Mouse (Mus musculus): ENCODE results near the gene Bbs9.
A peak's percentile ranks its signal among the peaks of the same experiment; 100 is the strongest.

Gene Bbs9

DNA sequence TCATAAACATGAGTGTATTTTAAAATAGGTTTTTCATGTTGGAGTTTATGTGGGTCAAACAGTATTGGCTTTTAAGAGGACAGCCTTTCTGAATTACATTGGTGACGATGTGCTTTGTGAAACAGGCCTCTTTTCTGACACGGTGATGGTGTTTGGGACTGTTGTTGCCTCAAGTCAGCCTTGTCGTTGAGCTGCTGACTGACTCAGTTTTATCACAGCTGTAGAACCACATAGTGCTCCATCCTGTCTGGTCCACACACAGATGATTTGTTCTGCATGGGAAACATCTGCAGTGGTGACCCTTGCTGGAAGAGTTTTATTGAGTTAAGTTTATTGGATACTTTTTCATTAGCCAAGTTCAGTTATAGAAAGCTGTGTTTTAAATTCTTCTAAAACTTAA is 283.0 kb downstream of the Bbs9 start:
- no peak for DNase-seq

DNA sequence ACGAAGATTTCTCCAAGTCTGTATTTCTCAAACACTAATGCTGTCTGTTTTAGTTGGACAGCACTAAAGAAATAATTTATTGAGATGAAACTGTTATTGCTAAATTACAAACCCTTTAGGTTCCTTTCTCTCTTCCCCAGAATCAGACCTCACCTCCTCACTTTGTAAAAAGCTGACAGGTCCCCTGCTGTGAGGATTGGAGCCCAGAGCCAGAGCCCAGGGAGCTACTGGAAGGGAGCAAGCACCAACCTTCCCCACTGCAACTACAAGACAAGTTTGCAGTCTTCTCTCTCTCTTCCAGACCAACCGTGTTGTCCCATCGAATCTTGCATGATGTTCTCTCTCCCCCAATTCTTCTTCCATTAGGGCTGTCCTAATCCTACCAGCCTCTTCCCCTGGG is 283.7 kb downstream of the Bbs9 start:
- no peak for DNase-seq

DNA sequence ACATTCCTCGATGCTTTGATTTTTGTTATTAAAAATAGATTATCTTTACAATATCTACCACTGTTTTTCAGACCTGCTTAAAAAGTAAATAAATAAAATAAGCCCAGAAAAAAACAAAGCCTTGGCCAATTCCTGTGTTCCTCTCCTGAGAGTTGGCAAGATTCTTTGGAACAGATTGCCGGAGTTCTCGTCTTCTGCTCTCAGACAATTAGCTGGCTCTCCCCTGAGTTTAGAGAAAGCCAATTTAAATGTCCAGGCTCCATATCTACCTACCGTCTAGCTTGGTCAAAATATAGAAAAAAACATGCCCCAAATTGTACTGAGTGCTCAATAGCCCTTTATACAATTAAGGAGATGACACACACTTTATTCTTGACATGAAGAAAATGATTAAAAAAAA is 284.9 kb downstream of the Bbs9 start:
- DNase-seq = no peak

DNA sequence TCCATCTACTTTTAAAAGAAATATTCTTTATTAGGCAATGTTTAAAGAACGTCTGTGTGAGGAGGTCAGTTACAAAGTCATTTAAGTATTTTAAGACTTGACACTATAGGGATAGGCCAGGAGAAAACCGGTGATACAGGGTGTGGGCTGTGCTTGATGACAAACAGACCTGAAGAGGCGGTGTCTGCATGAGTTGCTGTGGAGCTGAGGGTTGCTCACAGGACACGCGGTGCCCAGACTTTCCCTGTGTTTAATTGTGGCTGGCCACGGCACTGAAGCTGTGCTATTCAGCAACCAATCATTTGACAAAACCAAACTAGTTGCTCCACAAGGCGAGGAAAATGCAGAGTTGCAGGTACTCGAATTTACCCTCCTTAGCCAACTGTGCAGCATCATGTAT is 286.0 kb downstream of the Bbs9 start:
- DNase-seq = no peak

DNA sequence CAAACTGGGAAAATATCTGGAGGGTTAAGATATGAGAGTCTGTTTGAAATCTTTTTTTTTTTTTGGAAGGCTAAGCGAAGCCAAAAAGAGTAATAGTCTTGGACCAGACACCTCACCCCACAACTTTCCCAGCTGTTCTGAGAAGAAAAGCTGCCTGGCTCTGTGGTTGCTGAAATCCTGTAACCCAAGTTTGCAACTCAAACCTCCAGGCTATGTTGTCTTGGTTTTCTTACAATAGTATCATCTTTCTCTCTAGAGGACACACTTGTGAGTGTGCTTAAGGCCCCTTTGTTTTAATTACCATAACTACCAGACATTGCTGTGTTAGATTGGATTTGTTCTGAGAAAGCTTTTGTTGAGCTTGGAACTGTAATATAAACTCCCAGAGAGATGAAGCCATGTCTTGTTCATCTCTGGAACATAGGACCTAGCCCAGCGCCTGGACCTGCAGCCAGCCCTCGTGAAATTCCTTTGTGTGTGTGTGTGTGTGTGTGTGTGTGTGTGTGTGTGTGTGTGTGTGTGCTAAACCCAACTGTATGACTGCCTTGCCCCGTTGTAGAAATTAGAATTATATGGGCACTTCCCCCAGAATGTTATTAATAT is 290.2 kb downstream of the Bbs9 start:
- no peak for DNase-seq

DNA sequence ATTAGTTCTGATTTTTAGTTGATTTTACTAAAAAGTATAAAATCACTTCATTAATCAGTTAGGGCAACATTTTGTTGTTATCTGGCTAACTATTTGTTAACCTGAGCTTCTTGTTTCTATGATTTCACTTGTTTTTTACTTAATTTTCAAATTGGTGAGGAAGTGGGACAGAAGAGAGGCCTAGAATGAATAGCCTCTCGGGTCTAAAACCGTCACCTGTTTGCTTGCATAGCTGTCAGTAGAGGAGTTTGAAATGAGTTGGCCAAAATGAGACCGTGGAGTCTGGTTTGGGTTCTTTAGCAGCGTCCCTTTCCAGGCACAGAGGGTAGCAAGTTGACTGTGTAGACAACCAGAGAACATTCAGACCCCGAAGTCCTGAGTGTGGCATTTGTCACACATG is 291.6 kb downstream of the Bbs9 start:
- DNase-seq = no peak

DNA sequence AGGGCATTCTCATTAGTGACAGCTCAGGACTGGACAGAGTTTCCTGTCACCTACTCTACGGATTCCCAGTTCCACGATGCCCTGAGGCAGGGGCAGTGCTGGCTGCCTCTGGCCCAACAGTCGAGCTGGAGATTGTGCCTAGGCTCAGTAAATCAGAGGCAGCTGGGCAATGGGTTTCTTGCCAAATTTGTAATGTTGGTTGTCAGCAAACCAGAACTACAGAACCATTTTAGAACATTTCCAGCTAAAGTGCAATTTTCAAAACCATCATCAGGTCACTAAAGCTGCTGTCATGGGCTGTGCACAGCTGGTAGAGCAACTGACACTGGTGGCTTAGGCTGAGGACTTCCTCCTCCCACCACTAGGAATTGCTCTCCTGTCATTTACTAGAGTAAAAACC is 292.3 kb downstream of the Bbs9 start:
- DNase-seq = no peak

DNA sequence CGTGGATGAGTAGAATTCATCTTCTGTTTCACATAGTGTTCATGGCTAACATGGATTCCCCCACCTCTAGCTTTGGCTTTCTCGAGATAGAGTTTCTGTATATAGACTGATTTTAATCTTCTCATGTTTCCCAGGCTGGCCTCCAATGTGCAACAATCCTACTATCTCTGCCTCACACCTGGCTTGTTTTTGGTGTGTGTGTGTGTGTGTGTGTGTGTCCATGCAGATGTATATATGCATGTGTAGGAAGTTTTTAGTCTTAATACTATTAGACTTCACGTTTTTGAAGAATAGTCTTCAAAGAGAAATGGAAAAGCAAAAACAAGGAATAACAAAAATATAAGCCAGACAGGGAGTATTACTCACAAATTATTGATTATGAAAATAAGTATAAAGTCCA is 296.3 kb downstream of the Bbs9 start:
- DNase-seq = no peak

DNA sequence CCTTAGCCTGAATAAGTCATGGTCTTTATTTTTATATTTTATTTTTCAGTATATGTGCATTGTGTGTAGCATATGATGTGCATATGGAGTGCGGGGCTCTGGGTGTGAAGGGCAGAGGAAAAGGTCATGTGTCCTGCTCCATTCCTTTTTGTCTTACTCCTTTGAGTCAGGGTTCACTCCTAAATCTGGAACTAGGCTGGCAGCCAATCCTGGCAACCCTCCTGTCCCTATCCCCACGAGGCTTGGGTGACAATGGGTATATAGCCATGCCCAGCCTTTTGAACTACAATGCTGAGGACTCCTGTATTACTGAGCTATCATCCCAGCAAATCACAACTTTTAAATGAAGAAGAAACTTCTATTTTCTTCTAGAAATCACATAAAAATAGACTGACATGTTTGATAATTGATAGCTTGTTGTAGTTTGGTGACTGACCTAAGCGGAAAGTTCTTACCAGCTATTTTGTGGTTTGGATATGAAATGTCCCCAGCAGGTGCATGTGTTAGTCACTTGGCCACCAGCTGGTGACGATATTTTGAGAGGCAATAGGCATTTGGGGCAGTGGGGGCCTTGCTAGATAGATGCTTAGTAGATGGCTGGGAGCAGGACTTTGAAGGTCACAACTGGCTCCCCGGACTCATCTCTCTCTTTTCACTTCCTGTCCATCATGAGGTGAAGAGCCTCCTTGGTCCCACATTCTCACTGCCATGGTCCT is 300.9 kb downstream of the Bbs9 start:
- no peak for DNase-seq

DNA sequence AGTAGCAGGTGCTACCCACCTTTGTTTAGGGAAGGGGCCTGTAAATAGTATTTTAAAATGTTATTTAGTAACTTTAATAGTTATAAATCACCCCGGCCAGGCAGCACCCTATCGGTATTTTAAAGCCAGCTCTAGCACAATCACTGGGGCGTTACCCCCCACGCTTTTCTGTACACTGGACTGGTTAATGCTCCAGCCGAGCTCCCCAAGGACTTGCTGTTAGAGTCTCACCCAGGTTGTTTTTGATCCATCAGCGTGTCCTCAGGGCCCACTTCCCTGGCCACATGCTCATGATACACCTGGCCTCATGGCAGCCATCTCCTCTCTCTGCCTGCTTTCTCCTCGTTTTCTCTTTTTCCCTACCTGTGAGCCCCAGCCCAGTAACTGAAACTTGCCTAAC is 301.9 kb downstream of the Bbs9 start:
- no peak for DNase-seq

DNA sequence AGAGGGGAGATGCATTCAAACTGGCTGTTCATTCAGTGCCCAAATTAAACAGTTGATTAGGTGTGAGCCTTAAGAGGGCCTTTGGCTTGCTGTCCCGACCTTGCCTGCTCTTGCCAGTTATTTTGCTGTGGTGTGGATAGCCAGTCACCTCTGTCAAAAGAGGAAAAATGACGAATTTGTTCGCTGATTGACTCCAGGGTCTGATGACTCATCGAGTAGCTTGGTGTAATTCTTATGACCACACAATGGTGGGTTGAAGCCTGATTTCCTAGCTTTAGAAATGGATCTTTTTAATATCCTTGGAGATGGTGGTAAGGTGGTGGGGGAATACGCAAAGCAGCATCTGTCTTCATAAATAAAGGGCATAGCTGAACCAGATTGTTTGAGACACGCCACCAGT is 304.1 kb downstream of the Bbs9 start:
- DNase-seq = no peak

DNA sequence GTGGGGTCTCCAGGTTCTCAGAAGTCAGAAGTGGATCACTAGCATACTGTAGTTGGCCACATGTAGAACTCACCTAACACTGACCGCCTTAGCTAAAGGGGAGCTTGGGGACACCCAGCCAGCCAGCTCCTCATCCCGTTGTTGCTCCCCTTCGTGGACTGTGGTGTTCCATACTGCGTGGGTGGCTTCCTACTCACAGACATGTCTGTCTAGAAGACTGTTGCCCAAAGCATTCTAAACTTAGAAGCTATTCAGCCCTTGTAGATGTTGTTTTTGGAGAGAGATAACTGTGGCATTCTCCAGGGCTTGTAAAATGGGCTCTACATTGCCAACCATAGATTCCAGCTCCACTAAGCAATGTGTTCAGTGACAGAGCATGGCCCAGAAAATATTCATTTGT is 310.5 kb downstream of the Bbs9 start:
- no peak for DNase-seq

DNA sequence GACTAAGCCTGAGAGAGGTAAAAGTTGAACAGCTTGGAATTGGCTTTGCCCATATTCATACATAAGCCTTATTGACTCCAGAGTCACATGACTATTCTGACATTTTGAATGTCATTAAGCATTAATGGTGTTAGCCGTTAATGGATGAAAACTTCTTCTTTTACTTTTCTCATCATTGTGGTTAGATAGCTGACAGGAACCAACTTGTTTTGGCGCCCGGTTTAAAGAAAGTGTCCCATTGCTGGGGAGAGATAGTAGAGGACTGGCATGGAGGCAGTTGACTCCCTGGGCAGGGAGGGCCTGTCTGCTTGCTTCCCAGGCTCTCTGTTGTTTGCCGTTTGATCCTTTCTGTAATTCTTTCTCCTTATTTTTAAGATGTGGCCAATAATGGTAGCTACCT is 312.9 kb downstream of the Bbs9 start:
- no peak for DNase-seq

DNA sequence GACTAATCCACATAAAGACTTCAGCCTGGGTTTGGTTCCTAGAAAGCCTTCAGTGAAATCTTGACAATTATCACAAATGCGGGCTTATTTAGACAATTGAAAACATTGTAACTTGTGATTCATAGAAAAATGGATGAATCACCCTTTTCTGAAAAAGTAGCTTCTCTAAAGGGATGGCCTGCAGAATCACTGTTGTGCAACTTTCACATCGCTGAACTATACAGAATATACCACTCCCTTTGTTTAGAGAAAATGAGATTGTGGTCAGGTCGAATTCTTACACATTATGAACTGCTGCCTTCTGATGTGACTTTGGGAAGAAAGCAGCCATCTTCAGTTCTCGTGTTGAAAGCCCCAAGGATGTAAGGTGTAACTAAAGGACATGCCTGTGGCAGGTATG is 313.3 kb downstream of the Bbs9 start:
- no peak for DNase-seq

DNA sequence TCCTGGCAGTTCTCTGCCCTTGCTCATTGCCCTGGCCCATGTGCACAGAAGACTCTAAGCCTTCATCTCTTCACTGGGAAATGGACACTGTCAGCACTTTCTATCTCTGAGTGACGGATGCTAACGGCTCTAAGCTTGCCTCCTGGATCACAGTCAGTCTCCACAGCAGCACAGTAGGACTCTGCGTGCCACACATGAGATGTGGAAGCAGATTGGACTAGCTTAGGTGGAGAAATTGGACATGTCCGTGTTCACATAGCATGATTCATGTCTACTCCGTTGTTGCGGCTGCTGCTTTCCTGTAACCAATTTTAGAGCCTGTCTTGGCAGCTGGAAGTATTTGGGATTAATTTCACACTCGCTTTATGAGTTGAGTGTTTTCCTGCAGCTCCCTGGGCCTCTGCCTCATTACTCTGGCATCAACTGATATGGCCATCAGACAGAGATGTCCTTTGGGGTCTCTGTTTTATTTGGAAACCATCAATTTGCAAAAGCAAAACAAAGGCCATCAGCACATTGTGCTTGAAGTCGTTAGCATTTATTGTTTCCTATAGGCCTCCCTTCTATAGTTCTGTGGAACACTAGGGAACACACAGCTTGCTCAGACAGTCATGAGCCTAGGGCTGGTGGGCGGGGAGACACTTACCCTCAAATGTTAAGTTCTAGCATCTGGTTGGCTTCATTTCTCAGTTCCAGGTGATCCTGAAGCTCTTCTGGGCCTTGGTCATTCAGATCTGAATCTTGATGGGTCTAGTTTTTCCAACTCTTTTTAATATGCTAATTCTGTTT is 314.1 kb downstream of the Bbs9 start:
- DNase-seq = no peak

DNA sequence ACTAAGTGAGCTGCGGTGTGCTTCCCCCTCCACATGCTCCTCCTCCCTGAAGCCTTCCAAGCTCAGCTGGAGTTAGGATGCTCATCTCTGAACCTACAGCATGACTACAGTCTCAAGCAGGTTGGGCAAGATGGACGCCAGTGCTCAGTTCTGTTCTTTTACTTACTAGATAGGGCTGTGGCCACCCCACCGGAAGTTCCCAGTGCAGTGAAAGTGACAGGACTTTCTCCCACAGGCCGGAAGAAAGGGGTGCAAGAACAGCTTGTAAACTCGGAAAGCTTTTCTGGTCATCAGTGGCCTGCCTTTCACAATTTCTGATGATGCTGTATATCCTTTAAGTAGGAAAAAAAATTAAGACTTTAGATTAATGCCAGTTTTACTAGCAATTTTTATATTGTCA is 315.7 kb downstream of the Bbs9 start:
- no peak for DNase-seq

DNA sequence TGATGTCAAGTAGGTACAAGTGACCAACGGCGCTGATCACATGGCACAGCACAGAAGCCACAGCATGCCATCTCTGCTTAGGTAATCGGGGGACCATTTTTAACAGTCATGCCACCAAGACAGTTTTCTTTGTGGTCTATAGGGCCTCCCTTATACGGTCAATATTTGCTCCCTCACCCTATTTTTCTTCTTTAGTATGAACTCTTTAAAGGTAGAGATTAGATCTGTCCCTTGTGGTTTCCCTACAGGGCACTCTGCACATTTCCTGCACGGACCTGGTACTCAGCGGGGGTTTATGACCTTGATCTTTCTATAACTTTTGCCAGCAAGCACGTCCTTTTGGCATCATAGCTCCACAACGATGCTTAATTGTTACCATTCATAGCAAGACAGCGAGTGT is 316.2 kb downstream of the Bbs9 start:
- DNase-seq = no peak

DNA sequence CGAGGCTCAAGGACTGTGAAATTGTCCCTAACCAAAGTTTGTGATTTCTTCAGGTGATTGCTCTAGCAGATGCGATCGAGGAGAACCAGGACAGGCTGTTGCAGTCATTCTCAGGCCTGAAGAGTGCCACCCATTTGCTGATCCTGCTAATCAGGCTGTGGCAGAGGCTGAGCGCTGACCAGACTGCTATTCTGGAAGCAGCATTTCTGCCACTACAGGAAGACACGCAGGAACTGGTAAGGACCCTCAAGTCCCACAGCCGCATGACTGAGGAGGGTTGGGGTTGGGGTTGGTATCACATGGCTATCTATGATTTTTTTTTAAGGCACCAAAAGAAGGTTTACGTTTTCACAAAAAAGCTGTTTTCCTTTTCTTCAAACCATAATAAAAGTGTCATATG is 318.2 kb downstream of the Bbs9 start:
- no peak for DNase-seq

DNA sequence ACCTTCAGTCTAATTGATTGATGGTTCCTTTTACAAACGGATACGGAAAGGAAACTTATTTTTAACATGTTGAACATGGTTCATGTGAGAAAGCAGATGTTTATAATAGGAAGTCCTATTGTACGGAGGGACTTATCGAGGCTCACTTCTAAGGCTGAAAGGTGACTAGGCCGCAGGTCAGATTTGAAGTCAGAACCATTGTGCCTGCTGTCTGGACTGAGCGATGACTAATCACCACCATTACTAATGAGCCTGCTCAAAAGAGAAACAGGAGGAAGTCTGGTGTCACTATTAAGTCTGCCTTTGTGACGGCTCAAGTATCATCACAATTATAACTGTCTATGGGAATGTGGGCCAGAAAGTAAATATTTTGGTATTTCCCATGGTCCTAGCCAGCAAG is 325.2 kb downstream of the Bbs9 start:
- DNase-seq = peak; percentile 15 to 31

DNA sequence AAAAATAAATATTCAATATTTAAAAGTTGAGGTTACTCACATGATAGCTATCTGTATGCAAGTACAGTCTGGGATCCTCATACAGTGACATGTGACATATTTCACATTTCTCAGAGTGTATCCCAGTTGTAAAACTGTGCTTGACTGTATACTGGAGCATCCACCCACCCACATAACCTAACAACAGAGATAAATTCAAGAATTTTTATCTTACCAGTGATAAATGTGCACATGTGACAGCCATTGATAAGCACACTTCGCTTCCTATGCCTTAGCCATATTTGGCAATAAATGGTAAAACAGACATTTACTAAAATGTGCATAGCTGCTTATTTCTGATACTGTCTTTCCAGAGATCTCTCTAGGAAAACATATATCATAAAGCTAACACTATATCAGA is 330.5 kb downstream of the Bbs9 start:
- DNase-seq = no peak

DNA sequence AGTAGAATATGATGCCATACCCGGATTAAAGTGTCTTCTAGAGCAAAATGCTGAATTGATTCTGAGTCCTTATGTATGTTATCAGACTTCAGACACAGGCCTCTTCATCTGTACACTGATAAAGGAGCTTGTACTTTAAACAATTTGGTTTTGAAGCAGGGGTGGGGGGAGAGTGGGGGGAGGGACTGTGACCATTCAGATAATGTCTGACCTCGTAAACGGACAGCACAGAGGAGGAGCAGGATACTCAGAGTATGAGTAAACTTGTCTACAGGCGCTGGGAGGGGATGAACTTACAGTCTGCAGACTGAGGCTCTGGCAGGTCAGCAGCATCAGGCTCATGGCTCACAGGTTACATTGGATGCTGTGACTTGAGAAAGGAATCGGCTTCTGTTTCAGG is 331.0 kb downstream of the Bbs9 start:
- no peak for DNase-seq

DNA sequence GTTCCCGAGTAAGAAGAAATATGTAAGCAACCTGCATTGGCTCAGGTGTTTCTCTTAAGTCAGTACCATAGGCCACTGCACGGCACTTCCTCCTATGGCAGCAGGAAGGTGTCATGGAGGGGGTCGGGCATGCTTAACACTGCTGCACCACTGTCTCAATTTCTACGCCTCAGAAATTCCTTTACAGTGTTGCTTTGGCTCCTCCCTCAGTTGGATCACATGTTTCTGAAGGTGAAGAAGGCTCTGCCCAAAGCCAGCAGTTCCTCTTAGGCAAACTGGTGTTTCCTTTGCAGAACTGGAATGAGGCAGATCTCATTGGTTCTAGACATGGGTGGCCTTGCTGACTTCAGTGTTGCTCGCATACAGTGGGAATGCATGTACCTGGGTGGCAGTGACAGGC is 332.2 kb downstream of the Bbs9 start:
- no peak for DNase-seq

DNA sequence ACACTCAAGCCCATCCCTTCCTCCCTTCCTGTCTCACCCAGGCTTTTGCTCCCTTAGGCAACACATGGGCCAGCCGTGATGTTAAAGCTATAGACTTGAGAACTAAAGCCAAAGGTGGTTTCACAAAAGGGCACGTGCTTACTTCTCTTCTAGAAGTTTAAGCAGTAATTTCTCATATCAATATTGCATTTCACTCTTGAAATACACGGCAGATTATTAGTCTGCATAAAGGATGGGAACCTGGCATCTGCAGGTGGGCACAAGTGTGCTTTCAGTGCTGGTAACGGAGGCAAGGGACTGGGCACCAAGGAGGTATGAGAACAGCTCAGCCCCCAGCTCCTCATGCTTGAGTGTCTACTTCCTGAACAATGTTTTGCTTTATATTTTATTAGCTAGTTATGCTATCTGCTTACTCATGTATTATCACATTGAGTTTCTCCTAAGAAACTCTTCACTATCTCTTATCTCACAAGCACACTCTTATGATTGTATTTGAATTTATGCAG is 334.2 kb downstream of the Bbs9 start:
- no peak for DNase-seq

DNA sequence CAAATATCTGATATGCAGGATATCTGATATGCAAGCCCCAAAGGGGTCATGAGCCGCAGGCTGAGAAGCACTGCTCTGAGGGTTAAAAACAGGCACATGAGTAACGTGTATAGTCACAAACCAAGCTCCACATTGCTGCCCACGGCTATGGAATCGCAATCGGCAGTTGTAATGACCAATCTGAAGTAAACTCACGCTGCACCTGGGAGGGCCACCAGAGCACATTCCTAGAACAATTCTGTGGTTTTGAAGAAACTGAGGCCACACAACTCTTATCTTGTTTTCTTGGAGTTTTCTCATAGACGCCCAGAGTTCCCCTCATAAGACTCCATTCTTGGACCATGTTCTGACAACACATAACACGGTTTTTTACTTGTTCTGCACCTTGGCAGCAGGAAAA is 334.9 kb downstream of the Bbs9 start:
- DNase-seq = no peak
